Mouse (Mus musculus) C3H10T1/2 (cell line): Measurements from ENCODE around the gene Sprr2i. TPM values are rescaled to one million over a fixed set of nuclear protein-coding genes. Genes with fewer than 3 reads are reported as not detected.

Experiments
- polyA plus RNA-seq, 2 experiments: library from polyadenylated mRNA; unstranded; fragments of >200 nt; fragmentation: generic; extraction: Trizol; gene quantifications; one replicate each; pipeline ENCODE4 v1.2.1; 2012; ENCODE audit warnings: missing spikeins in 2 of 2

The Sprr2i gene
- polyA plus RNA-seq, result not detected

GRCm38 (mm10) chr3:92407691-92408090 lies at the start of gene Sprr2i:
Gene Sprr2i, plus strand, starts transcription at chr3:92407991.

GRCm38 (mm10) chr3:92364887-92365286 lies 42.9 kb upstream of the Sprr2i start, which contains the start of gene Sprr2f:
Gene Sprr2f, plus strand, starts transcription at chr3:92365187.

GRCm38 (mm10) chr3:92385385-92385784 lies 22.4 kb upstream of the Sprr2i start, which contains the start of gene Sprr2h:
Gene Sprr2h, plus strand, starts transcription at chr3:92385685.

GRCm38 (mm10) chr3:92417782-92418181 lies 10.0 kb downstream of the Sprr2i start, which contains the start of gene Sprr2j-ps:
Gene Sprr2j-ps, plus strand, starts transcription at chr3:92418082.

GRCm38 (mm10) chr3:92429323-92429722 lies 21.5 kb downstream of the Sprr2i start, which contains the start of gene Gm9774:
Gene Gm9774, minus strand, starts transcription at chr3:92429423.

GRCm38 (mm10) chr3:92432282-92432681 lies 24.5 kb downstream of the Sprr2i start, which contains the start of gene Sprr2k:
Gene Sprr2k, plus strand, starts transcription at chr3:92432582.

GRCm38 (mm10) chr3:92438689-92439088 lies 30.9 kb downstream of the Sprr2i start, which contains the start of gene Sprr1b:
Gene Sprr1b, minus strand, starts transcription at chr3:92438789.

GRCm38 (mm10) chr3:92458620-92459019 lies 50.8 kb downstream of the Sprr2i start, which contains the start of gene Sprr3:
Gene Sprr3, minus strand, starts transcription at chr3:92458720.

Other genes starting within 250 kb of the Sprr2i start
- not detected for gene Sprr2a1, start 192.2 kb upstream of the Sprr2i start, polyA plus RNA-seq
- under 1 TPM; 0.09 to 0.75 TPM for gene Sprr2a2, start 192.1 kb upstream of the Sprr2i start, polyA plus RNA-seq
- gene Sprr2a3, start 122.6 kb upstream of the Sprr2i start, polyA plus RNA-seq, result under 1 TPM in 1 of 2 experiments, not detected in 1; 0.06 TPM
- gene Sprr2b, start 91.4 kb upstream of the Sprr2i start, polyA plus RNA-seq, result not detected
- not detected for gene Sprr2d, start 68.9 kb upstream of the Sprr2i start, polyA plus RNA-seq
- gene Sprr2e, start 55.8 kb upstream of the Sprr2i start, polyA plus RNA-seq, result under 1 TPM in 1 of 2 experiments, not detected in 1; 0.05 TPM
- not detected for gene Sprr2f, start 42.8 kb upstream of the Sprr2i start, polyA plus RNA-seq
- under 1 TPM in 1 of 2 experiments, not detected in 1; 0.04 TPM for gene Sprr2h, start 22.3 kb upstream of the Sprr2i start, polyA plus RNA-seq
- gene Sprr2j-ps, start 10.1 kb downstream of the Sprr2i start, polyA plus RNA-seq, result under 1 TPM in 1 of 2 experiments, not detected in 1; 0.15 TPM
- 10 to 100 TPM in 1 of 2 experiments, 1 to 10 TPM in 1; 6.3 to 13.3 TPM for gene Gm9774, start 21.4 kb downstream of the Sprr2i start, polyA plus RNA-seq
- 1 to 10 TPM in 1 of 2 experiments, under 1 TPM in 1; 0.38 to 2.1 TPM for gene Sprr2k, start 24.6 kb downstream of the Sprr2i start, polyA plus RNA-seq
- not detected for gene Sprr1b, start 30.8 kb downstream of the Sprr2i start, polyA plus RNA-seq
- not detected for gene Sprr3, start 50.7 kb downstream of the Sprr2i start, polyA plus RNA-seq
- gene Sprr1a, start 77.9 kb downstream of the Sprr2i start, polyA plus RNA-seq, result 10 to 100 TPM in 1 of 2 experiments, 1 to 10 TPM in 1; 4.8 to 21.7 TPM
- gene Sprr4, start 92.5 kb downstream of the Sprr2i start, polyA plus RNA-seq, result not detected
- not detected for gene 2310046K23Rik, start 126.5 kb downstream of the Sprr2i start, polyA plus RNA-seq
- under 1 TPM; 0.01 to 0.02 TPM for gene Ivl, start 165.7 kb downstream of the Sprr2i start, polyA plus RNA-seq
- not detected for gene Smcp, start 181.0 kb downstream of the Sprr2i start, polyA plus RNA-seq
- gene 2210017I01Rik, start 199.5 kb downstream of the Sprr2i start, polyA plus RNA-seq, result not detected
- not detected for gene Lce6a, start 213.7 kb downstream of the Sprr2i start, polyA plus RNA-seq
- gene Lce1a1, start 240.3 kb downstream of the Sprr2i start, polyA plus RNA-seq, result not detected
- not detected for gene Lce1b, start 248.9 kb downstream of the Sprr2i start, polyA plus RNA-seq